Mouse (Mus musculus) limb, embryonic 12.5 days (tissue): ENCODE data around the gene Rnf180. TPM values are rescaled to one million over a fixed set of nuclear protein-coding genes. Genes with fewer than 3 reads are reported as not detected.

ENCODE experiments used
- ATAC-seq: fragments of 200-750 bp; cut with Nextera tagmentation; 2 replicates; pipeline ENCODE4 v1.8.0; 2017; ENCODE audit warnings: low read depth, moderate TSS enrichment; ENCODE audit not compliant: insufficient number of reproducible peaks, insufficient read depth, low FRiP score, low TSS enrichment
- H3K27ac ChIP-seq: fragments of 300-500 bp; sonication (generic); 2 replicates; pipeline ENCODE4 v1.5.1; 2016; ENCODE audit warnings: mild to moderate bottlenecking, moderate library complexity
- H3K27me3 ChIP-seq: fragments of 300-500 bp; sonication (generic); 2 replicates; pipeline ENCODE4 v1.6.1; 2016; ENCODE audit warnings: mild to moderate bottlenecking, moderate library complexity
- H3K36me3 ChIP-seq: fragments of 300-500 bp; sonication (generic); 2 replicates; pipeline ENCODE4 v1.6.1; 2016; ENCODE audit warnings: mild to moderate bottlenecking, moderate library complexity
- H3K4me1 ChIP-seq: fragments of 300-500 bp; sonication (generic); replicated peaks from 2 replicates; pipeline ENCODE4 v1.6.1; 2016
- H3K4me2 ChIP-seq: fragments of 300-500 bp; sonication (generic); 2 replicates; pipeline ENCODE4 v1.6.1; 2016; ENCODE audit warnings: mild to moderate bottlenecking, moderate library complexity
- H3K4me3 ChIP-seq: fragments of 300-500 bp; sonication (generic); replicated peaks from 2 replicates; pipeline ENCODE4 v1.5.1; 2016; ENCODE audit warnings: mild to moderate bottlenecking
- H3K9ac ChIP-seq: fragments of 300-500 bp; sonication (generic); replicated peaks from 2 replicates; pipeline ENCODE4 v1.6.1; 2016; ENCODE audit warnings: mild to moderate bottlenecking, moderate library complexity
- H3K9me3 ChIP-seq: fragments of 300-500 bp; sonication (generic); 2 replicates; pipeline ENCODE4 v1.6.1; 2016; ENCODE audit warnings: mild to moderate bottlenecking, moderate library complexity
- WGBS: fragments of 180-500 bp; shearing (Covaris S2); methylation state at CpG from one replicate; pipeline ENCODE4 v1.1.7; 2016; 5-methylcytosine and 5-hydroxymethylcytosine counted together
- polyA plus RNA-seq: library from polyadenylated mRNA; unstranded; fragments of >200 nt; fragmentation: Nextera tagmentation; extraction: Ambion mirVana; gene quantifications from 2 replicates; pipeline ENCODE4 v1.2.1, GENCODE M21; 2016

Gene Rnf180
- polyA plus RNA-seq, 1 experiment from 2014 or later, result 10.5 TPM

GRCm38 (mm10) chr13:105130080-105130479 is 164.5 kb downstream of the Rnf180 start:
- Histone ChIP-seq H3K9me3 (no peaks in the 10 kb centered on the region), H3K9ac (no peak overlapping the region), H3K36me3 (no peaks in the 10 kb centered on the region), H3K27me3 (no peaks in the 10 kb centered on the region), H3K4me2 (no peak overlapping the region), H3K4me3 (no peak overlapping the region), H3K4me1 (no peaks in the 10 kb centered on the region), H3K27ac (no peak overlapping the region)
- ATAC-seq, result no peak
- 74% methylated on average over 6 of the region's 6 CpGs for WGBS

GRCm38 (mm10) chr13:105122092-105122491 is 172.5 kb downstream of the Rnf180 start:
- ATAC-seq, result no peak
- Histone ChIP-seq H3K27ac (no peak overlapping the region), H3K36me3 (no peaks in the 10 kb centered on the region), H3K4me3 (no peak overlapping the region), H3K9me3 (no peaks in the 10 kb centered on the region), H3K4me2 (no peak overlapping the region), H3K27me3 (no peaks in the 10 kb centered on the region), H3K9ac (no peak overlapping the region), H3K4me1 (no peaks in the 10 kb centered on the region)
- 85% methylated on average over 3 of the region's 3 CpGs for WGBS

- Histone ChIP-seq H3K4me2 (no peak overlapping the region), H3K27me3 (no peaks in the 10 kb centered on the region), H3K36me3 (no peaks in the 10 kb centered on the region), H3K9me3 (no peaks in the 10 kb centered on the region), H3K4me3 (no peak overlapping the region), H3K4me1 (no peaks in the 10 kb centered on the region), H3K9ac (no peak overlapping the region), H3K27ac (no peak overlapping the region)
- ATAC-seq, result no peak
These were observed 173.0 kb downstream of the Rnf180 start for GRCm38 (mm10) chr13:105121617-105122016.

- no peak overlapping the region for H3K4me3 ChIP-seq
- H3K4me1 ChIP-seq, result no peaks in the 10 kb centered on the region
- WGBS, result 88% methylated on average over 6 of the region's 6 CpGs
- H3K27me3 ChIP-seq, result no peaks in the 10 kb centered on the region
- no peak overlapping the region for H3K9ac ChIP-seq
- no peaks in the 10 kb centered on the region for H3K9me3 ChIP-seq
- H3K27ac ChIP-seq, result no peak overlapping the region
- H3K36me3 ChIP-seq, result no peaks in the 10 kb centered on the region
- no peak for ATAC-seq
- H3K4me2 ChIP-seq, result no peak overlapping the region
These were observed 183.0 kb downstream of the Rnf180 start for GRCm38 (mm10) chr13:105111599-105111998.

- Histone ChIP-seq H3K4me1 (no peaks in the 10 kb centered on the region), H3K27me3 (no peaks in the 10 kb centered on the region), H3K9ac (no peak overlapping the region), H3K4me3 (no peak overlapping the region), H3K4me2 (no peak overlapping the region), H3K36me3 (no peaks in the 10 kb centered on the region), H3K27ac (no peak overlapping the region), H3K9me3 (no peaks in the 10 kb centered on the region)
- ATAC-seq, result no peak
- WGBS, result 74% methylated on average over 2 of the region's 2 CpGs
These were observed 190.2 kb downstream of the Rnf180 start for GRCm38 (mm10) chr13:105104385-105104784.

GRCm38 (mm10) chr13:105100705-105101104 is 193.9 kb downstream of the Rnf180 start:
- Histone ChIP-seq H3K36me3 (no peaks in the 10 kb centered on the region), H3K27ac (no peak overlapping the region), H3K4me1 (no peaks in the 10 kb centered on the region), H3K9ac (no peak overlapping the region), H3K4me2 (no peak overlapping the region), H3K4me3 (no peak overlapping the region), H3K27me3 (no peaks in the 10 kb centered on the region), H3K9me3 (no peaks in the 10 kb centered on the region)
- WGBS, result 82% methylated on average over 4 of the region's 4 CpGs
- no peak for ATAC-seq

- no peak overlapping the region for H3K9ac ChIP-seq
- H3K4me3 ChIP-seq, result no peak overlapping the region
- H3K27ac ChIP-seq, result no peak overlapping the region
- H3K4me1 ChIP-seq, result no peaks in the 10 kb centered on the region
- no peaks in the 10 kb centered on the region for H3K27me3 ChIP-seq
- H3K9me3 ChIP-seq, result no peaks in the 10 kb centered on the region
- 84% methylated on average over 2 of the region's 2 CpGs for whole genome bisulfite sequencing
- no peak overlapping the region for H3K4me2 ChIP-seq
- H3K36me3 ChIP-seq, result no peaks in the 10 kb centered on the region
- no peak for ATAC-seq
These were observed 198.3 kb downstream of the Rnf180 start for GRCm38 (mm10) chr13:105096316-105096715.

- H3K9ac ChIP-seq, result no peak overlapping the region
- WGBS, result 90% methylated on average over 3 of the region's 3 CpGs
- no peak overlapping the region for H3K27ac ChIP-seq
- no peaks in the 10 kb centered on the region for H3K36me3 ChIP-seq
- no peak overlapping the region for H3K4me3 ChIP-seq
- H3K27me3 ChIP-seq, result no peaks in the 10 kb centered on the region
- H3K4me2 ChIP-seq, result no peak overlapping the region
- H3K9me3 ChIP-seq, result no peaks in the 10 kb centered on the region
- no peaks in the 10 kb centered on the region for H3K4me1 ChIP-seq
- no peak for ATAC-seq
These were observed 205.3 kb downstream of the Rnf180 start for GRCm38 (mm10) chr13:105089276-105089675.

- no peak for ATAC-seq
- no peak within 1 kb of the TSS for H3K4me2 ChIP-seq
- no peaks in the 10 kb centered on the region for H3K4me1 ChIP-seq
- no peak within 1 kb of the TSS for H3K9ac ChIP-seq
- WGBS, result 93% methylated on average over 10 of the region's 10 CpGs
- no peak within 1 kb of the TSS for H3K4me3 ChIP-seq
- H3K27me3 ChIP-seq, result no peaks in the 10 kb centered on the region
- no peak within 1 kb of the TSS for H3K27ac ChIP-seq
- H3K36me3 ChIP-seq, result no peaks in the 10 kb centered on the region
- no peaks in the 10 kb centered on the region for H3K9me3 ChIP-seq
These were observed 212.8 kb downstream of the Rnf180 start, which contains the start of gene 4933425L06Rik for GRCm38 (mm10) chr13:105081862-105082261. 4933425L06Rik (plus strand) TSS chr13:105082122.

Other genes with a start within 250 kb of the Rnf180 start
- 0.65 and 0.69 TPM in 2 replicates for gene Rgs7bp, start 239.9 kb downstream of the Rnf180 start, polyA plus RNA-seq
- not detected in 2 replicates for gene 4933425L06Rik, start 212.7 kb downstream of the Rnf180 start, polyA plus RNA-seq
- 0.12 TPM in 1 of 2 replicates, not detected in the other for gene Htr1a, start 148.8 kb upstream of the Rnf180 start, polyA plus RNA-seq